Mouse (Mus musculus): ENCODE measurements at regions not wholly inside any gene's neighbourhood (a gene's known extent, or its start where the extent isn't known, plus 50 kb on each side); places are given as distances from the start of the nearest gene placed in this dataset.

GRCm38 (mm10) chr17:64491922-64492353 is 108.6 kb upstream of the Man2a1 start:
- no peak for TF ChIP-seq CTCF (IDR thresholded peaks at IDR 0.05 in 2 of 3, conservative IDR thresholded peaks at IDR 0.05 in 1 of 3; ENCODE audit: control insufficient read depth in 1 of 3, insufficient read depth in 1 of 3, low read depth in 2 of 3, low read length in 3 of 3, poor library complexity in 1 of 3, severe bottlenecking in 1 of 3)
- TF ChIP-seq POLR2A (IDR thresholded peaks at IDR 0.05; ENCODE audit: control insufficient read depth in 1 of 2, insufficient read depth in 1 of 2, low read depth in 1 of 2, low read length in 2 of 2, poor library complexity in 1 of 2) = no peak
- TF ChIP-seq GATA1 (IDR thresholded peaks at IDR 0.05; ENCODE audit: low read depth, low read length) = no peak
- TF ChIP-seq ETS1 (IDR thresholded peaks at IDR 0.05; ENCODE audit: low read depth, low read length) = no peak
- TF ChIP-seq CHD1 (IDR thresholded peaks at IDR 0.05; ENCODE audit: low read depth, low read length) = no peak
- TF ChIP-seq GABPA (IDR thresholded peaks at IDR 0.05; ENCODE audit: low read depth, low read length) = no peak
- no peak for TF ChIP-seq ZKSCAN1 (IDR thresholded peaks at IDR 0.05; ENCODE audit: low read depth, low read length)
- no peak for TF ChIP-seq E2F4 (IDR thresholded peaks at IDR 0.05; ENCODE audit: borderline replicate concordance, low read depth, low read length)
- no peak for TF ChIP-seq KAT2A (conservative IDR thresholded peaks at IDR 0.05; ENCODE audit: low read depth, low read length)
- no peak for TF ChIP-seq BHLHE40 (IDR thresholded peaks at IDR 0.05; ENCODE audit: borderline replicate concordance, low read depth, low read length)
- no peak for TF ChIP-seq ELF1 (IDR thresholded peaks at IDR 0.05; ENCODE audit: low read depth, low read length)
